Mouse (Mus musculus) midbrain, embryonic 16.5 days (tissue): ENCODE results near the gene Hexim2. TPM values are rescaled to one million over a fixed set of nuclear protein-coding genes. Genes with fewer than 3 reads are reported as not detected.

Experiments used
- ATAC-seq: fragments of 200-750 bp; cut with Nextera tagmentation; 2 replicates; pipeline ENCODE4 v1.8.0; 2017; ENCODE audit warnings: moderate TSS enrichment
- H3K27ac ChIP-seq: fragments of 300-500 bp; sonication (generic); 2 replicates; pipeline ENCODE4 v1.5.1; 2014; ENCODE audit warnings: mild to moderate bottlenecking, low read length, mixed read lengths
- H3K27me3 ChIP-seq: fragments of 300-500 bp; sonication (generic); 2 replicates; pipeline ENCODE4 v1.6.1; 2014; ENCODE audit warnings: low read depth, low read length, mixed read lengths; ENCODE audit not compliant: control insufficient read depth, insufficient read depth
- H3K36me3 ChIP-seq: fragments of 300-500 bp; sonication (generic); 2 replicates; pipeline ENCODE4 v1.6.1; 2014; ENCODE audit warnings: mild to moderate bottlenecking, low read length, moderate library complexity, mixed read lengths; ENCODE audit not compliant: control insufficient read depth, insufficient read depth
- H3K4me1 ChIP-seq: fragments of 300-500 bp; sonication (generic); 2 replicates; pipeline ENCODE4 v1.6.1; 2014; ENCODE audit warnings: mild to moderate bottlenecking, low read length, mixed read lengths; ENCODE audit not compliant: control insufficient read depth, insufficient read depth
- H3K4me2 ChIP-seq: fragments of 300-500 bp; sonication (generic); 2 replicates; pipeline ENCODE4 v1.6.1; 2014; ENCODE audit warnings: mild to moderate bottlenecking, low read length, mixed read lengths
- H3K4me3 ChIP-seq: fragments of 300-500 bp; sonication (generic); 2 replicates; pipeline ENCODE4 v1.5.1; 2014; ENCODE audit warnings: low read depth, mild to moderate bottlenecking, low read length, moderate library complexity, mixed read lengths
- H3K9ac ChIP-seq: fragments of 300-500 bp; sonication (generic); 2 replicates; pipeline ENCODE4 v1.6.1; 2014; ENCODE audit warnings: low read depth, low read length, mixed read lengths
- H3K9me3 ChIP-seq: fragments of 300-500 bp; sonication (generic); replicated peaks from 2 replicates; pipeline ENCODE4 v1.6.1; 2014; ENCODE audit warnings: mild to moderate bottlenecking, low read length, mixed read lengths; ENCODE audit not compliant: control insufficient read depth, poor library complexity, severe bottlenecking
- WGBS: fragments of 180-500 bp; shearing (Covaris S2); extraction: QIAGEN DNeasy Blood & Tissue Kit; methylation state at CpG from one replicate; pipeline ENCODE4 v1.1.7; 2014; 5-methylcytosine and 5-hydroxymethylcytosine counted together
- polyA plus RNA-seq: library from polyadenylated mRNA; unstranded; fragments of >200 nt; fragmentation: Nextera tagmentation; extraction: Ambion mirVana; gene quantifications from 2 replicates; pipeline ENCODE4 v1.2.1, GENCODE M21; 2015

Gene Hexim2
- polyA plus RNA-seq, 1 experiment from 2014 or later = 37.0 TPM

DNA sequence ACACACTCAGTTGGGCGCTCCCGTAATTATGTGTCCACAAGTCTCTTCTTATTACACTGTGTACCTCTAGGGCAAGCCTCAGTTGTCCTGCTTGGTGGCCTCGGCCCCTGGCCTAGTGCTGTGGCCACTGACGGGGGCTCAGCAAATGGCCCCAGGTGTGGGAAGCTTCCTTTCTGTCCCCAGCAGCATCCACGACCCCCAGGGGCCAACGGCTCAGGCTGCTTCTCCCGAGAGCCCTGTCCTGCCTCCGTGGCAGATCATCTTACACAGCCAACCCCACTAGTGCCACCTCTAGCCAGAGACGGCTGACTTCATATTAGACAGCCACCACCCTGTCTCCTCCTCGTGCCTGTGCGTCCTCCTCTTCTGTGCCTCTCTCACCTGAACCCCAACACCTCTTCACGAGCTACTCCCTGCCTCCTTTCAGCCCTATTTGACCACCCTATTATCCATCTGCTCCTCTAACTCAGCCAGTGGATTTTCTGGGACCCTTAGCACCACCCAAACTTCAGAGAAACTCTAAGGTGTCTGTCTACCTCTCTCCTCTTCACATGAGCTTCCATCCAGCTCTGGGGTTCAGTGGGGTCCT, 32.8 kb upstream of the Hexim2 start:
- H3K27ac ChIP-seq = no peak overlapping the region
- H3K36me3 ChIP-seq = no peaks in the 10 kb centered on the region
- H3K4me1 ChIP-seq = peaks cover 12% of the 10 kb centered on the region; the same call in 1 of the 2 replicates
- H3K9ac ChIP-seq = no peak overlapping the region
- 63% methylated on average over 12 of the region's 12 CpGs for WGBS
- H3K9me3 ChIP-seq = no peaks in the 10 kb centered on the region
- no peak for ATAC-seq
- H3K4me2 ChIP-seq = no peak overlapping the region
- H3K4me3 ChIP-seq = no peak overlapping the region
- peaks cover 18% of the 10 kb centered on the region for H3K27me3 ChIP-seq

DNA sequence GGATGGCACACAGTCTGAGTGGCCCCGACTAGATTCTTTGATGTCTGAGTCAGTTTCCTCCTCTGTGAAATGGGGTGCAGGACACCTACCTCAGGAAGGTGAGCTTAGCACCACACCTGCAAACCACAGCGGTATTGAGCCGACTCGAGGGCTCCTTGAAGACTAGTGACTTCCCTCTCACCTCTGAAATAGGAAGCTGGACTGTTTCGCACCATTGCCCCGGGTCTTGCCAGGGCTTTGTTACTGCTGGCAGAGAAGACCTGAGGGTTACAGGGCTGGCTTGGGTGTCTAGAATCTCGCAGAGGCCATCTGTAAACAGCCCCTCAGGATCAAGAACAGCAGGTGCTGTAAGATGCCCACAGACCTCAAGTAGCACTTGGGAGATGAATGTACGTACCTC, 31.9 kb upstream of the Hexim2 start:
- Histone ChIP-seq H3K27ac (no peak overlapping the region), H3K36me3 (no peaks in the 10 kb centered on the region), H3K9me3 (no peaks in the 10 kb centered on the region), H3K27me3 (peaks cover 18% of the 10 kb centered on the region), H3K9ac (no peak overlapping the region), H3K4me2 (no peak overlapping the region), H3K4me1 (peaks cover 12% of the 10 kb centered on the region; the same call in 1 of the 2 replicates), H3K4me3 (no peak overlapping the region)
- ATAC-seq = no peak
- 74% methylated on average over 8 of the region's 8 CpGs for WGBS

DNA sequence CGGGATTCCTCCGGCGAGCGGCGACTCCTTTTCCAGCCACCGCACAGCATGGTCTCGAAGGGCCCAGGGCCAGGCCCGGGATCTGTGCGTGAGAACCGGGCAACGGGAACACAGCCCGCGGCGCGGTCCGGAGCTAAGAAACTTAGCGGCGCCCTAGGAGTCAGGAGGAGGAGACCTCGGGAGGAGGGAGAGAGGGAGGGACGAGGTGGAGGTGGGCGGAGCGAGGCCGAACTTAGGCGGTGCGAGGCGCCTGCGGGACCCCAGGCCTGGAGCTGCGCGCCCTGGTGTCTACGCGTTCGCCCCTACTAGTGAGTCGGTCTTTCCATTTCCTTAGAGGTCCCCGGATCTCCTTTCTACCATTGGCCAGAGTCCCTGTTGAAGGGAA, 30.8 kb upstream of the Hexim2 start, which contains the start of the genes Plcd3 and Acbd4:
TSS of gene Plcd3 (minus strand) at position 178 of the 385 bp plus-strand sequence.
TSS of gene Acbd4 (plus strand) at position 202 of the 385 bp plus-strand sequence.
- peak within 1 kb of the TSS; percentile 78 for H3K4me2 ChIP-seq
- H3K27ac ChIP-seq = no peak within 1 kb of the TSS
- no peaks in the 10 kb centered on the region for H3K36me3 ChIP-seq

DNA sequence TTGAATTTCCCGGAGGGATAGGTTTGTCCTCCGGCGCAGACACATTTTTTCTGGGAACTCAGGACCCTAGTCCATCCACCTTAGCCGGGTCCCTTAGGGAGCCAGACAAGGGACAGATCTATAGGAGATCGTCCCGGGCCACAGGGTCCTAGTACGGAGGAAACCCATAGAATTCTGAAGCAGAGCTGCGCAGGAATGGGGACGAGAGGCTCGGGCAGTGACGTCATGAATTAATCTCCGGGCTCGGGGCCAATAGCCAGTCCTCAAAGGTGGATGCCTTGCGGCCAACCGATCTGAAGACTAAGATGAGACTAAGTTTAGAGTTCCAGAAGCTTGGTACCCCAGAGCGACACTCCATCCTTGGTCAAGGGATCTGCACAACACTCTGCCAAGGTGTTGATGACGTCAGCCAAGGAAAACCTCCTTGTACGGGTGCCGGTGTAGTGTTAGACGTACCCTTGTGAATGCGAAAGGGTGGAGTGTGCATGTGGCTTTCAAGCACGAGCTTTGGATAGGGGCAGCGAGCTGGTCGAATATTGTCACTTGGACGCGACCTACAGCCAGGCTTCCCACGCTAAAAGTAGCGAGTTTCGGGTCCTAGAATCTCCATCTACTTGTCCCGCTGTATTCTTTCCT, 30.2 kb upstream of the Hexim2 start:
- Histone ChIP-seq H3K4me3 (peak overlapping the region; percentile 39), H3K4me1 (peaks cover 12% of the 10 kb centered on the region; the same call in 1 of the 2 replicates), H3K9ac (peak overlapping the region; percentile 49), H3K4me2 (peak overlapping the region; percentile 78), H3K27ac (no peak overlapping the region), H3K36me3 (no peaks in the 10 kb centered on the region), H3K9me3 (no peaks in the 10 kb centered on the region), H3K27me3 (peaks cover 18% of the 10 kb centered on the region)
- WGBS = under 1% methylated on average over 30 of the region's 30 CpGs
- ATAC-seq = peak; percentile 54; the same call in 1 of the 2 replicates

More for the DNA sequence above, 30.8 kb upstream of the Hexim2 start, which contains the start of the genes Plcd3 and Acbd4:
- no peaks in the 10 kb centered on the region for H3K9me3 ChIP-seq
- peaks cover 12% of the 10 kb centered on the region; the same call in 1 of the 2 replicates for H3K4me1 ChIP-seq
- 0% methylated on average over 34 of the region's 34 CpGs for WGBS
- ATAC-seq = 0 out of 2 replicates have a peak, but pooled peaks have one; percentile 22
- H3K9ac ChIP-seq = peak within 1 kb of the TSS; percentile 49
- peaks cover 18% of the 10 kb centered on the region for H3K27me3 ChIP-seq
- H3K4me3 ChIP-seq = peak within 1 kb of the TSS; percentile 39

DNA sequence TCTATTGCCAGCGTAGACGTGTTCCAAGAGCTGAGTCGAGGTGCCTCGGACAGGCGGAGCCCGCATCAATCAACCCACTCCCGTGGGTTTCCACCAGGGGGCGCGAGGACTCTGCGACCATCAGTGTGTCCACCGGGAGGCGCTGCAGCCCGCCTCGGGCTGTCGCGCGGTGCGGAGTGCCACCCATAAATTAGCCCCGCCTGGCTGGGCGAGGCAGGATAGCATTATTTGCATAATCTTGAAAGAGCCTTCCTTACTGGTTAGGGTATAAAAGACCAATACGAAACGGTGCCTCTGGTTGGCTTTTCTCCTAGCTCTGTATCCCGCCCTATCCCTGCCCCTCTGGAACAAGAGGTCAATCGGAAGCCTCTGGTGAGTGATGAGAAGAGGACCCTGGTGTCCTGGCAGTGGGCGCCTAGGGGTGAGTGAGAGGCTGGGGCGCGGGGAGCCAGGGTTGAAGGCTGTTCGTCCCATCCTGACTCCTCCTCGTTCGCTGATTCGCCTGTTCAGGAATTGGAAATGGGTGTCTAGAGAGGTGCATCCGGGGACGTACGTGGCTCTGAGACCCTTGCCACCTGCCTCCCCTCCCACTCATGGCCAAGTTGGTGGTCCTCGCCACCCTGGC, 29.4 kb upstream of the Hexim2 start:
- no peaks in the 10 kb centered on the region for H3K9me3 ChIP-seq
- H3K4me3 ChIP-seq = peak overlapping the region; percentile 39
- H3K4me2 ChIP-seq = peak overlapping the region; percentile 78
- peaks cover 12% of the 10 kb centered on the region; the same call in 1 of the 2 replicates for H3K4me1 ChIP-seq
- peaks cover 18% of the 10 kb centered on the region for H3K27me3 ChIP-seq
- H3K9ac ChIP-seq = peak overlapping the region; percentile 6
- H3K36me3 ChIP-seq = no peaks in the 10 kb centered on the region
- no peak overlapping the region for H3K27ac ChIP-seq
- peak; percentile 81 for ATAC-seq
- WGBS = under 1% methylated on average over 35 of the region's 35 CpGs

DNA sequence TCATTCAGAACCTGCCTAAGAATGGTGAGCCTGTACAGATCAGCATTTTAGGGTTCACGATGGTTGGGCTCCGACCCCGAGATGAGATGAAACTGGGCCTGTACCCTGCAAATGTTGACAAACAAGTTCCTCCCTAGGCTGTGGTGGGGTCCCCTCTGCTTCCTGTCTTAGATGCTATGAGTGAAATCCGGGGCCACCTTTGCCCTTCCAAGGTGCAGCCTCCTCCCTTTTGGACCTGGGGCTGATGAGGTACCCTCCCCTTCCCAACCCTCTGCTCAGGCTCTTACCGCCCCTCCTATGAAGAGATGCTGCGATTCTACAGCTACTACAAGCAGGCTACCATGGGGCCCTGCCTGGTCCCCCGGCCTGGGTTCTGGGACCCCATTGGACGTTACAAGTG, 28.6 kb upstream of the Hexim2 start:
- Histone ChIP-seq H3K27ac (no peak overlapping the region), H3K4me1 (peaks cover 12% of the 10 kb centered on the region; the same call in 1 of the 2 replicates), H3K9me3 (no peaks in the 10 kb centered on the region), H3K36me3 (no peaks in the 10 kb centered on the region), H3K4me3 (peak overlapping the region; percentile 39), H3K9ac (peak overlapping the region; percentile 6; the same call in 1 of the 2 replicates), H3K4me2 (peak overlapping the region; percentile 78), H3K27me3 (peaks cover 18% of the 10 kb centered on the region)
- 65% methylated on average over 8 of the region's 8 CpGs for WGBS
- ATAC-seq = no peak

DNA sequence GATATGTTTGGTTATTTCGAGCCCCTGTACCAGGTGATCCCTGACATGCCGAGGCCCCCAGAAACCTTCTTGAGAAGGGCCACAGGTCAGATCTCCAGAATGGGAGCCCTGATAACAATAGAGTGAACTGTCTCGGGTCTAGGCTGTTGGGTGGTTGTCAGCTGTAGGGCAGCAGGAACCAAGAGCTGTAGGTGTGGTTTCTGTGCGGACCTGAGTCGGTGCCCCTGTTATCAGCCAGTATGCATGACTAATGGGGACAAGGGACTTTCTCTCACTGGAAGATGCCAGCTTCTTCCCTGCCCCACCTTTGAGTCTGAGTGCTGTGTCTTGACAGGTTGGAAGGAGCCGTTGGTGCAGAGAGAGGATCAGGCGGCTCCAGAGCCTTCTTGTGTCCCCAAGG, 27.8 kb upstream of the Hexim2 start:
- WGBS = 75% methylated on average over 7 of the region's 7 CpGs
- peaks cover 12% of the 10 kb centered on the region; the same call in 1 of the 2 replicates for H3K4me1 ChIP-seq
- H3K27me3 ChIP-seq = peaks cover 15% of the 10 kb centered on the region
- no peak overlapping the region for H3K9ac ChIP-seq
- H3K4me2 ChIP-seq = no peak overlapping the region
- H3K36me3 ChIP-seq = no peaks in the 10 kb centered on the region
- H3K27ac ChIP-seq = no peak overlapping the region
- H3K9me3 ChIP-seq = no peaks in the 10 kb centered on the region
- no peak for ATAC-seq
- H3K4me3 ChIP-seq = no peak overlapping the region

DNA sequence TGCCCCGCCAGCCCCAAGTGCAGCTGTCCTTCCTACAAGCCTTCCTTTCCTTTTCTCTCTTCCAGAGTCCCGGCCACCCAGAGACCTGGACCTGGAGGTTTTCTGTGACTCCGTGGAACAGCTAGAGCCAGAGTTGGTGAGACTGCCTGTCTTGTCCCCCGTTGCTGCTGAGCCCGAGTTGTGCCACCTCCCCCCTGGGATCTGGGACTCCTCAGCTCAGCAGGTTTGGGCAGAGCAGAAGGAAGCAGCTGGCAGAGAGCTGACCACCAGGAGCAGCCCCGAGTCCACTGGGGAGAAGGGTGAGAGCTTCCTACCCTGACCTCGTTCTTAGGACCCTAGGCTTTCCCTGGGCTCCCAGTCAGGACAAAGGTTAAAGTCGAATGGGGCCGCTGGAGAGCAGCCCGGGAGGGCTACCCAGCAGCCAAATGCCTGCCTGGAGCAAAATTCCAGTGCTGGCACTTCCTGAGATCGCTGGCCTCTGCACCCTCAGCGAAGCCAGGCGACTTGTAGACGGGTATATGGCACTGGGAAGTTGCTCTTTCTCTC, 27.0 kb upstream of the Hexim2 start:
- H3K9me3 ChIP-seq = no peaks in the 10 kb centered on the region
- WGBS = 62% methylated on average over 13 of the region's 14 CpGs
- no peak overlapping the region for H3K4me3 ChIP-seq
- H3K36me3 ChIP-seq = no peaks in the 10 kb centered on the region
- no peak for ATAC-seq
- H3K27ac ChIP-seq = no peak overlapping the region
- H3K27me3 ChIP-seq = peaks cover 8% of the 10 kb centered on the region
- H3K4me1 ChIP-seq = peaks cover 12% of the 10 kb centered on the region; the same call in 1 of the 2 replicates
- H3K9ac ChIP-seq = no peak overlapping the region
- no peak overlapping the region for H3K4me2 ChIP-seq
